Mouse (Mus musculus): Measurements from ENCODE around the gene Sema5a. TPM values are rescaled to one million over a fixed set of nuclear protein-coding genes. Genes with fewer than 3 reads are reported as not detected.

Gene Sema5a
- polyA plus RNA-seq, 2 experiments from 2014 or later, result 0.08 TPM; not detected in 1

DNA sequence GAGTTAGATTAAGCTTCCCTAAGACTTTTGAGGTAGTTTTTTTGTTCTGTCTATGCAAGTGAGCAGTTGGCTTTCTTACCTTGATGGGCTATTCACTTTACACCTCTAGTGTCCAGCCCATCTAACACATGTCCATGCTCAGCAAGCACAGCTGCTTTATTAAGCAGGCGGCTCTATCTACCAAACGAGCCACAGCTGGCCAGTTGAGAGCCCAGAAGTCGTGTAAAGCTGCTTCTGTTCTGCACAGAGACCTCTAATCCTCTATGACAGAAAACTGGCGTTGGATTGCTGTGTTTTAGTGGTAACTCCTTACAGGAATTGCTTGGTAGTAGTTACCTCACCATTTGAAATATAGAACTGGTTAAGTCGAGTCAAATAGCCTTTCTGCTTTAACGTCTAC, 126.8 kb downstream of the Sema5a start:
- ATAC-seq, result no peak

DNA sequence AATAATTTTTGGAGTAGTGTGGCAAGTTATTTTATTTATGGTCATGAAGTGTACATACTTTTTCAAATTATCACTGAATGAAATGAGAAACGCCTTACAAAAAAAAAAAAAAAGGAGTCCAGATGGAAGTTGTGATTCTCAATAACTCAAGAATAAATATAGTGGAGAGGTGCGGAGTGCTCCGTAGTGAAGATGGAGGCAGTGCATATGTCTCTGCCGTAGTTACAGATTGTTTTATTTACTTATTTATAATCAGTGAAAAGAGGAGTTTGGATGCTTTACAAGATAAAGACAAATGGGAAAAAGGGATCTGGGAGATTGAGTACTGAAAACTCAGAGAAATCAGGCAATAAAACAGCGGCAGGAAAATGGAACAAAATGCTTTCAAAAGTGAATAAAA, 131.7 kb downstream of the Sema5a start:
- ATAC-seq, result no peak

DNA sequence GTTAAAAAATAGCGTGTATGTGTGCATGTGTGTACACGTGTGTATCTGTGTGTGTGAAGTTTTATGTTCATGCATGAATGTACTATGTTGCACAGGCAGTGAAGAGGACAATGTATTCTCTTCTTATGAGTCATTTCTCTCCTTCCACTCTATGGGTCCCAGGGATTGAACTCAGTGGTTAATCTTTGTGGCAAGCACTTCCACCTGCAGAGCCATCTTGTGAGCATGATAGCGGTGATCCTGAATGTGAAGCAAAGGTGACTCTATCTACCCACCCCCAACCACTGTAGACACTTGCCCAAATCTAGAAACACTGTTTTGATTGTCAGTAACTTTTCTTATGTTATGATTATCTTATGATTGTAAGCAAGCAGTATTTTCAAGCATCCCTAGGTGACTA, 133.2 kb downstream of the Sema5a start:
- no peak for ATAC-seq

DNA sequence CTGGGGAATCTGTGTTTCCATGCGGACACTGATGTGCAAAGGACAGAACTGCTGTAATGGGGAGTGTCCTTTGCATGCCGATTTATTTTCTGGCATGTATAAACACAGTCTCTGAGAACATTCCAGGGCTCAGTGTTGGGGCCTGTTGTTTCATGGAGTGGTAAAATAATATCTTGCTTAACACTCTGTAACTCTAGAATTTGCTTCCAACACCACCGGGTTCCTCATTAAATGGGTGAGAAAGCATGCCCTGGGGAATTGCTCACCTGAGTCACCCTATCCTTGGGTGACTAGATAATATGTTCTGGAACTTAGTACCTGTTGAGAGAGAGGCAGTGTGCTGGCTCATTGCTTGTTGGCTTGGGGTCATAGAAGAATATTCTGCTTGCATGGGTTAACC, 135.7 kb downstream of the Sema5a start:
- no peak for ATAC-seq

DNA sequence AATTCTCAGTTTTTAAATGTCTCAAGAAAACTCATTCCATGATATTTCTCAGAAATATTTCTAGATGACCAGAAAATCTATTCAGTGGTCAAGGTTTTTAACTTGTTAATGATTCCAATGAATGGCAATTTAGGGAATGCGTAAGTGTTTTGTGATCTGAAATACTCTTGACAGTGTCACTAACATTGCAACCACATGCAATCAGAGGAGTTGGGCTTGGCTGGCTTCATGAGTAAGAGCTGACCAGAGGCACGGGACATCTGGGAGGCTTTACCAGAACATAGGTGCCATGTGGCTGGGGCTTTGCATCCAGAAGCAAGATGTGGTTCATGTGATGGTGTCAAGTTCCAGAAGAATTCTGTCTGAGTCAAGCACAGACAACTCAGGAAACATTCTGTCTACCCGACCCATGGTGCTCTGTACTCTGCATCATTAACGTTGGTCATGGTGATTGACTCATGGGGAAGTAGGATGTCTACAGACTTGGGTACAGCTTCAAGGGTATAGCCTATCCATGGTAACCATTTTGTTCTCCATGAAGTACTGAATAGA, 138.4 kb downstream of the Sema5a start:
- ATAC-seq, result no peak

DNA sequence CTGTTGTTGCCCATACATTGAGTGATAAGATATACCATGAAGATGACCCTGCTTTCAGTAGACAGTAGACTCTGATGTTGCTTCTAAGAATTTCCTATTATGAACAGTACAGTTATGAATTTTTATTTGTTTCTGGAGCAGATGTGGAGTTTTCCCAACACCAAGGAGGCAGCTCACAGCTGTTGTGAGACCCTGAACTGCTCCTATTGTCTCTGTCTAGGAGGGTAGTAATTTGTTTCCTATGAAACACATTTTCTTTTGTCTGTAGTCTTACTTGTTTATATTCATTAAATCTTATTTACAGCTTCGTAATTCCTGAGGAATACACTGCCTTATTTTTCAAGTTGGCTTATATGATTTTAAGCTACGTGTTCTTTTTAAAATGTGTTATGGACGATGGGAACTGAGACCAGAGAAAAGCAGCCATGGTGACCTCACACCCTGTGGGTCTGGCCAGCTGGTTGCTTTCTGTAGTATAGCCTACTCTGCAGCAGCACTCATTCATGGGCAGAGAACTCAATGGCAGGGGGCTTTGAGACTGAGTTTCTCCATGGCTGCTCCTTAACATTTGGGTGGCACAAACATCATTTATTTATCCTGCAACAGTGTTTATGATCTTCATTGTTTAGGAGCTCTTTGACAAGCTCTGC, 151.8 kb downstream of the Sema5a start:
- ATAC-seq, result no peak

DNA sequence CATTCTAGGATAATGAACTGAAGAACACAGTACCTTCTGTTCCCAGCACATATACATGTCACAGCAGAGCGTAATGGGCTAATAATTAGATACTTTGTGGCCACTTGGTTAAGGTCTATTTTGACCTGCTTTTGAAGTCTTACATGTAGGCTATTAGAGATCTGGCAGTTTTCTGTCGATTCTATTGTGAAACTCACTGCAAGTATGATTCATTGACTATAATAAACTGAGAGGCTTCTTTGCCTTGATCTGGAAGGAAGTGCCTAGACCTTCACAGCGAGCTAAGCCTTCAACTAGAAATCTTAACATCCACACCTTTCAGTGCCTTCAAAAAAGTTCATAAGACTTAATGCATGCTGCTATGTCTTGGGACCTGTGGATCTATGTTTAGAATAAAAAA, 152.5 kb downstream of the Sema5a start:
- no peak for ATAC-seq

DNA sequence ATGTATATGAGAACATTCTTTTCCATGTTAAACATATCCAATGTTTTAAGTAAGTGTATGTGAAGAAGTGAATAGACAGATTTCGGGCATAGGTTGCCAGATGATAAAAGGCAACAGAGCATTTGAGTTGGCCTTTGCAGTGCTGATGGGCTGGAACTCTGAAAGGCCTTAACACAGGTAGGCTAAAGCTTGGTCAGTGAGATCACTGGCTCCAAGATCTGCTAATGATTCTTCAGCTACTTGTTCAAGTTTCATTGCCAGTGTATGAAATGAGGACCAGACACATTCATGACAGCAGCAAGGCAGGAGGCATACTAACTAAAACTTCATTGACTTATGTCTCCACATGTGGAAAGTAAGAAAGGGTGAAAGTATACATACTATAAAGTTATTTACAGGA, 154.1 kb downstream of the Sema5a start:
- ATAC-seq, result no peak

DNA sequence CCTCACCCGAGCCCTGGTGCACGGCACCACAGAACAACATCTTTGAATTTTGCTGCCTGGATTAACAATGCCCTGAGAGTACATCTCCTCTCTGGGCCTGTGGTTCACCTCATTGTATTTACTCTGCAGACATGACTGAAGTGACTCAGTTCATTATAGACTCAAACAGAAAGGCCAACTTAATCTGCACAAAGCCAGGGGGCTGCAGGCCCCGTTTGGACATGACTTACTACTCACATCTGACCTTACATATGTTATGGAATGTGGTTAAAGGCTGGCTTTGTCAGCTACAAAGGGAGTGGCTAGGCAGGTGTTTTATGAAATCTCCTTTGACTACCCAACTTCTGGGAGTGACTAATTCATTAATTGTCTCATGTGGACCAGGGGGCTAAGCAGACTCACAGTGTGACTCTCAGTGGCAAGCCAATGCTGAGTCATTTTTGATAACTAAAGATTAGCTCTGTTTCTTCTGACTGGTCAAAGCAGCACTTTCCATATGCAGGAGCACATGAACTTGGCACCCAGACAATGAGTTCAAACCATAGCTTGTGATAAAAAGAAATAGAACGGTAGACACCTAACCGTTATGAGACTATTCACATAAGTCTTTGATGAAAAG, 157.4 kb downstream of the Sema5a start:
- no peak for ATAC-seq

DNA sequence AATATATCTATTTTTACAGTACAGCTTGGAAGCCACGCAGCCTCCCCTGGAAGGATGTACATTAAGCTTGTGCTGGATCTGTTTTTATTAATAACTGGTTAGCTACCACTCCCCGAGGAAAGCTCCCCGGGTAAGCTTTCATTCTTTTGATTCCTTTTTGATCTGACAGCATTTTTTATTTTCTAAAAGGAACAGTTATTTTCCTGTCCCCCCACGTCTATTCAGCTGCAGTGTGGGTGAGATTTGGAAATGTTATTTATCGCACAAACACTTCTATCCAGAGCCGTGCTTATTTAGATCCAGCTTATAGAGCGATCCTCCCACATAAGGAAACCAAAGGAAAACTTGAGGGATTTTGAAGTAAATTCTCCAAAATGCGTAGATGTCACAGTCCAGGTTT, 158.7 kb downstream of the Sema5a start:
- ATAC-seq, result no peak

DNA sequence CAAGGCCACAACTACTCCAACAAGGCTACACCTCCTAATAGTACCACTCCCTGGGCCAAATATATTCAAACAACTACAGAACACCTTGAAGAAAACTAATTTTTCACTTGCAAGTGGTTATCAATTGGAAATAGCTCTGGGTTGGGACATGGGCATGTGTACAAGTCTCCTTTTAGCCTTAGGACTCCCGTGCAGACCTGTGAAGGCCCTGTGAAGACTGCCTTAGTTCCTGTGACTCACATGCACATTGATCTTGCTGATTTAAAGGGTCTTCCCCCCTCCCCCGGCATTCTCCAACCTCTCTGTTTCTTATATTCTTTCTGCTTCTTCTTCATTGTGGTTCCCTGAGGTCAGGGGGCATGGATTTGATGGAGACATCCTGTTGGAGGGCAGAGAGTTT, 161.8 kb downstream of the Sema5a start:
- no peak for ATAC-seq

DNA sequence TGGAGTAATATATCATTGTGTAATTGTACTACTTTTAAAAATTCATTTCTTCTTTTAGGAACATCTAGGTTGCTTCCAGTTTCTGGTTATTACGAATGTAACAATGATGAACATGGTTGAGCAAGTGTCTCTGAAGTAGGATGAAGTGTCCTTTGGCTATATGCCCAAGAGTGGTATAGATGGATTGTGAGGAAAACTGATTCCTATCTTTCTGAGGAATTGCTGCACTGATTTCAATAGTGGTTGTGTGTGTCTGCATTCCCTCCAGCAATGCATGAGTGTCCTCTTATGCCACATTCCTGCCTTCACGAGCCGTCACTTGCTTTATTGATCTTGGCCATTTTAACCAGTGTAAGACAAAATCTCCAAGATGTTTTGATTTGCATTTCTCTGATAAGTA, 163.2 kb downstream of the Sema5a start:
- ATAC-seq, result no peak

DNA sequence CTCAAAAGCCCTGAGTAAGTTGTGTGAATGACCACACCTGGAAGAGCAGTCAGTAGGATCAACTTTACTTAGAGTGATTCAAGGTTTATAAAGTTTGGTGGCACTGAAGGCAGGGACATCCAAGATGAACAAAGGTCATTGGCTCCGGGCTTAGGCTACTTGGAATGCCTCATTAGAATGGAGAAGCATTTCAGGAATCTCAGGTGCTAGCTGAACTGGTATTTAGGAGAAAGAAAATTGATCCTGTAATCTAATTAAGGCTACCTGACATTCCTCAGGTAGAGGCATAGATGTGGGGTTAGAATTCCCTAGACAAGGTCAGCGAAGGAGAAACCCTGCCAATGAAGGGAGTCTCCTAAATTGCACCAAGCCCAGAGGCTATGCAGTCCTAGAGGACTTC, 171.7 kb downstream of the Sema5a start:
- no peak for ATAC-seq

DNA sequence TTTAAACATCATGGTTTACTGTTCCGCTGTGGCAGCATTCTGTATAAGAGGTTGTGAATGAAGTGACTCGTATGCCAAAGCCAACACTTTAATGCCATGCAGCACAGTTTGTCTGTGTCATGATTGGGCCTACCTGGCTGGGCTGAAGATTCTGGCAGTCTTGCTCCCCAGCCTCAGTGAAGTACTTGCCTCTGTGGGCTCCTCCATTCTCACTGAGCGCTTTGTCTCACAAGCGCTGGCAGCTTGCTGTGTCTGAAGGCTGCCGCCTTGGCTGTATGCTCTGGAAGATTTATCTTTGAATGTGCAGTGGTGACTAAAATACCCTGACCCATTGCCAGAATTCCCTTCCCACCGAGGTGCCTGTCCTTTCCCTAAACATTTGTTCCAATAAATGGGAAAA, 178.0 kb downstream of the Sema5a start:
- ATAC-seq, result no peak

DNA sequence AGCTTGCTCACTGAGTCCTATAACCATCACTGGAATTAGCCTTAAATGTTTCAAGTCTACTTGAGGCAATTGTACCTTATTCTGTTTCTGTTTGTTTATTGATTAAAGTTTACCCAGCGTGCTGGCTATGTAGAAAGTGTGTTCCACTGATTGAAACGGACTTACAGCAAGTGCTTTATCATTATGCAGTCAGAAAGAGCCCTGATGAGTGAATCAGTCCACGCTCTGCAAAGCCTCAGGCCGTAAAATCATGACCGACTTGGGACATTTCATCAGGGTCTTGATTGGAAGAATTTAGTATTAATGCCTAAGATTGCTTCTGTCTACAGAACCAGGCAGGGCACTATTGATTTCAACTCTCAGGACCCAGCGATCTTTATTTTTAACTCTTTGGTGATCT, 178.5 kb downstream of the Sema5a start:
- no peak for ATAC-seq

DNA sequence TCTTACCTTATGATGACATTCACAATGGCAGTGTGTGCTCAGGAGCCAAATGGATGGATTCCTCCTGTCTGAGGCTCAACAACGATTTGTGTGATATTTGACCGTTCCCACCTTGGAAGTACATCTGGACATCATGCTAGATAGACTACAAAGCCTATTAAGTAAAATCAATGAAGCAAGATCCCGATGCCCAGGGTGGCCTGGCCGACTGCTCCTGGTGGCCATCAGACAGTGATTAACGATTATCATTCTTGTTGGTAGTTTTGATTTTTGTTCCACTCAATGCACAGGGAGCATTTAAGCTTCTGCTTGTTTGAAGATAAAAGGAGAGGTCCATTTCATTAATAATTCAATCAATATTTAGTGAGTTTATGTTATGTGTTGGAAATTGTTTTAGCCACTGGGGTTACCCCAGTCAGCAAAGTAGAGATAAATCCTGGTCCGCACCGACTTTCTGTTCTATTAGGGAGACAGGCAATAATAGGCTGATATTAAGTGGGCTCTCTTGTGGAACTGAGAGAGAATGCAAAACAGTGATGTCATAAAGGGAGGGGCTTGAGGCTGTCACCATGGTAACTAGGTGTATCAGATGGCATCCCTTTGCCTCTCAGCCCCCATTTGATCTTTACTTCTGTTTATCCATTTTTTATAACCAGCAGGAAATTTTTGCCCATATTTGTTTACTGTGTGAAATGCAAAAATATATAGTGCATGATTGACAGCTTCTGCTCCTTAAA, 182.7 kb downstream of the Sema5a start:
- no peak for ATAC-seq

DNA sequence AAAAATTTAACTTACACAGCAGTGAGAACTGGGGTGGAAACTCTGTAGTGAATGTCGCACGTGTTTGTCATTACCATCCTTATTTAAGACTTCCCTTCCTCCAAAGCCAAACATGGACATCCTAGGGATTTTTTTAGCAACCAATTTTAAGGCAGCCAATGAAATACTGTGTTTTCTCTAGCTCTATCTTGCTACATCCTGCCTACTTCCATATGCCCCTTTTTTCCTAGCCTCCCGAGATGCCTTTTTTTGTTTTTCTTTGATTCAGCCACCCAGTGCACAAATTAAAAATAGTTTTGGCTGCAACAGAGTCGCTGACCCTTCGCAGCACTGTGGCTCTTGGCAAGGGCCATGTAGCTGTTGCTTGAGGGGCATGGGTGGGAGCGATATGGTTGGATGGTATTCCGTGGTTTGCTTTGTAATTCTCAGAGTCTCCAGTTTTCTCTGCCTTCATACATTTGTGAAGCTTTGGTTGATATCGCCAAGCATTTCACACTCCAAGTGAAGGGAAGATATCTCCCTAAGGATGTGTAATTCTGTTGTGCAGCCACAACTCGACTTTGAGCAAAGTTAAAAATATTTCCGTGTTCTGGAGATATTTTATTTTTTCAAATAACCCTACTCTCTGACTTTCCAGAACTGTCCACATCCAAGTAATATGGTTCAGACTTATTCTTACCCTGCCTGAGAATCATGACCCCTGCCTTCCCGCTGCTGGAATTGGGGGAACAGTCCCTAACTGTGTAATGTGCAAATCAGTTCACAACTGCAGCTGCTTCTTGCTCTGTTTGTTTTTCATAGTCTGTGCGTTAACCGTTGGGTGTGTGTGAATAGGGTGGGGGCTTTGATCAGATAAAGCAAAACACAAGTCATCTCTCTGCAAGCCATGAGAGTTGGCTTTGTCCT, 188.6 kb downstream of the Sema5a start:
- ATAC-seq, result no peak

DNA sequence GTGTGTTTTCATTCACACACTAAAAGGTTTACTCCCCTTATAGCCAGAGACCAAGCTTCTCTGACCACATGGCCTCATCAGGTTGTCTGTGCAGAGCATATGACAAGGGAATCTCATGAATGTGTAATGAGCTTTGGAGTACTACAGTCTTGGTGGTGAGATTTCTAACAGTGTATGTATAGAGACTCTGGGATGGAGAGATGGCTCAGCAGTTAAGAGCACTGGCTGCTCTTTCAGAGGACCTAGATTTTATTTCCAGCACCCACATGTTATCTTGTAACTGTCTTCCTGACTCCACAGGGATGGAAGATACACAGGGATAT, 189.2 kb downstream of the Sema5a start:
- no peak for ATAC-seq

DNA sequence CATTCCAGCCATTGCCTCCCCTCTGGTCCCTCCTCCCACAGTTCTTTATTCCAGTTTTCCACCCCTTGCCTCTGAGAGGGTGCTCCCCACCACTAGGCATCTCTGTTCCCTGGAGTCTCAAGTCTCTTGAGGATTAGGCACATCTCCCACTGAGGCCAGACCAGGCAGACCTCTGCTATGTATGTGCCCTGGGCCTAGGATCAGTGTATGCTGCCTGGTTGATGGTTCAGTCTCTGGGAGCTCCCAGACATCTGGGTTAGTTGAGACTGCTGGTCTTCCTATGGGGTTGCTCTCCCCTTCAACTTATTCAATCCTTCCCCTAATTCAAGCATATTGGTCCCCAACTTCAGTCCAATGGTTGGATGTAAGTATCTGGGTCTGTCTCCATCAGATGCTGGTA, 189.7 kb downstream of the Sema5a start:
- ATAC-seq, result no peak

DNA sequence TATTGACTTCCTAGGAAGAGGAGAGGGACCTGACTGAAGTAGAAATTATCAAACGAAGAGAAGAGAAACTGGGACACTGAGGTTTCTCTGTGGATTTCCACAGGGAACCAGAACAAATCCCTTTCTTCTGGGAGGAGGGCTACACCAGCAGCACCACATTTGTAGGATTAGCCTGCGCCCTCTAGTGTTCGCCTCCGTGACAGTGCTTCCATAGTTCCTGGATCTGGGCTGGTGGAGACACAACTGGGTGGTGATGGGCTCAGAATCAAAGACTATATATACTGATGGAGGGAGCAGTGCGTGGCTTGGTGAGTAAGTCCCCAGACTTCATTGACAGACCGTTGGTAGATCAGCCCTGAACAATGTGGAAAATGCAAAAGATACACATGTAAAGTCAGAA, 193.0 kb downstream of the Sema5a start:
- no peak for ATAC-seq

DNA sequence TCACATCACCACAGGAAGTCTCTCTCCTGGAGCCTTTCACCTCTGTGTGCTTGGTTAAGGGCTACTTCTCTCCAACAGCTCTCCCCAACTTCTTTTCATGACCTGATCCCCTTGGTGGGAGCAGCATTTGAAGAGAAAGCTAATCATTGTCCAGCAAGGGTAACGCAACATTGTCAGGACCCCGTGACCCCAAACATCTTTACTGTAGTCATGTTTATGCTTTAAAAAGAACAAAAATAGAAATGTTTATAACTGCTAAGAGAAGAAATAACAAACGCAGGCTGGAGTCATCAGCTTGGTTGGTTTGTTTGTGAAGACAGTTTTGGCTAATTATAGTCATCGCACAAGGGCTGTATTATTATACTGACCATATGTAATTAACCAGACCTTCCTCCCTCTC, 198.1 kb downstream of the Sema5a start:
- no peak for ATAC-seq

DNA sequence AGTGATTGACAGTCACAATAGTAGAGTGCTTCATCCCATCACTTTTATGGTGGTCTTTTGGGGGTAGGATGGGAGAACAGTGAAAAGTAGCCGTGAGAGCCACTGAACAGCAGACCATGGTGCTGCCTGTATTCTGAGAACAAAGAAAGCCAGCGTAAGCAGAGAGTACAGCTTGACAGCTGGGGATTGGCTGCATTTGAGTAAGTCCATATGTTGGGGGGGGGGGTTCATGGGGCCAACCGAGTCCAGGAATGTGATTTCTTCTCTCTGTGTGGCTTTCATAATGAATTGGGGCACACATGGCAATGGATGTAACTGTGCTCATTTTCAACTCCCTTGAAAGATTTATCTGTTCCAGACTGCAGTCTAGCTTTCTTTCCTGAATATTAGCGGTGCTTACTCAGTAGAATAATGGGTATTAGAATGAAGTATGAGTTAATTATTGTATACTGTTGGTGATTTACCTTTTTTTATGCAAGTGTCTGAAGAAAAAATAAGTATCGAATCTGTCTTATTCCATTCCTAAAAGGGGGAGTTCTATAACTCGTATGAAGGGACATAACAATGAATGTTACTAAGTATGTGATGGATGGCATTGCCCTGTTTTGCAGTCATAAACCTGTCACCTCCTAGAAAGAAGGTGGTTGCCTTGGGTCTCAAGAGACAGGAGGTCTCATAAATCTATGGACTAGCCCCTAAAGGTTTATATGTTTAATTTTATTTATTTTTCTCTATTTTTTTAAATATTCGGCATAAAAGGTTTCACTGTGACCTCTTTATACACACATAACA, 203.1 kb downstream of the Sema5a start:
- no peak for ATAC-seq
